Mouse (Mus musculus) megakaryocyte, adult 5-6 weeks (primary cell): ENCODE data around the gene Lgi1. TPM values are rescaled to one million over a fixed set of nuclear protein-coding genes. Genes with fewer than 3 reads are reported as not detected.

Experiments used
- ATAC-seq: 2 replicates; pipeline ENCODE4 v1.8.0; 2016; ENCODE audit warnings: mild to moderate bottlenecking, inconsistent platforms; ENCODE audit not compliant: poor library complexity, severe bottlenecking
- total RNA-seq, 2 experiments: library from RNA; stranded (forward) in 1 of 2; stranded (reverse) in 1 of 2; fragments of 153-499, 151-499 nt in 1 of 2; fragments of 221-1000, 200-1000 nt in 1 of 2; gene quantifications; 2 replicates each; pipeline versions ENCODE4 v1.2.3 to v1.2.4; 2015 to 2017

Gene Lgi1
- total RNA-seq, 2 experiments from 2014 or later, result not detected

- no peak for ATAC-seq
Observed at GRCm38 (mm10) chr19:38357956-38358623, 93.8 kb downstream of the Lgi1 start.

GRCm38 (mm10) chr19:38359287-38359686, 95.0 kb downstream of the Lgi1 start:
- ATAC-seq, result no peak

Other genes starting within 250 kb of the Lgi1 start
- gene Myof, start 221.0 kb upstream of the Lgi1 start, total RNA-seq (2015), result 11.1 and 12.2 TPM in 2 replicates
- 6.0 and 9.0 TPM in 2 replicates for gene Myof, start 221.0 kb upstream of the Lgi1 start, total RNA-seq (2017)
- gene Cep55, start 209.5 kb upstream of the Lgi1 start, total RNA-seq (2015), result 50.9 and 59.7 TPM in 2 replicates
- gene Cep55, start 209.5 kb upstream of the Lgi1 start, total RNA-seq (2017), result 68.9 and 80.2 TPM in 2 replicates
- 0.23 and 0.96 TPM in 2 replicates for gene Ffar4, start 167.5 kb upstream of the Lgi1 start, total RNA-seq (2015)
- gene Ffar4, start 167.5 kb upstream of the Lgi1 start, total RNA-seq (2017), result 0.73 and 0.81 TPM in 2 replicates
- not detected in 2 replicates for gene Rbp4, start 139.3 kb upstream of the Lgi1 start, total RNA-seq (2015)
- not detected in 2 replicates for gene Rbp4, start 139.3 kb upstream of the Lgi1 start, total RNA-seq (2017)
- not detected in 2 replicates for gene Pde6c, start 131.8 kb upstream of the Lgi1 start, total RNA-seq (2015)
- gene Pde6c, start 131.8 kb upstream of the Lgi1 start, total RNA-seq (2017), result not detected in 2 replicates
- gene Fra10ac1, start 40.4 kb upstream of the Lgi1 start, total RNA-seq (2015), result 15.6 and 17.9 TPM in 2 replicates
- gene Fra10ac1, start 40.4 kb upstream of the Lgi1 start, total RNA-seq (2017), result 16.4 and 17.6 TPM in 2 replicates
- 5.1 and 5.6 TPM in 2 replicates for gene Slc35g1, start 131.4 kb downstream of the Lgi1 start, total RNA-seq (2015)
- gene Slc35g1, start 131.4 kb downstream of the Lgi1 start, total RNA-seq (2017), result 3.6 and 5.1 TPM in 2 replicates
- gene Plce1, start 216.6 kb downstream of the Lgi1 start, total RNA-seq (2015), result not detected in 2 replicates
- 0.04 TPM in 1 of 2 replicates, not detected in the other for gene Plce1, start 216.6 kb downstream of the Lgi1 start, total RNA-seq (2017)